ENCODE assay signal across 18 mouse cellular contexts in genomic region chr13:102655071-102655570, GRCm38 (mm10).
"Had no signal": no experiment of that assay in that cellular context is flagged by ENCODE, and none has a peak within 500 bp of the region (broad histone marks: within the 10 kb centered on the region; RNA-seq: fewer than 3 reads in every experiment).

No protein-coding gene starts in this region.

- H3K9me3 ChIP-seq: midbrain, embryonic 13.5 days; neural tube, embryonic 13.5 days; neural tube, embryonic 15.5 days had no signal

- H3K27me3 ChIP-seq: neural tube, embryonic 13.5 days; neural tube, embryonic 15.5 days had no signal

- H3K9ac ChIP-seq: lung, embryonic 14.5 days; midbrain, embryonic 13.5 days; neural tube, embryonic 13.5 days; neural tube, embryonic 15.5 days had no signal

- H3K4me1 ChIP-seq: midbrain, embryonic 13.5 days; neural tube, embryonic 13.5 days; neural tube, embryonic 15.5 days had no signal

- ATAC-seq: midbrain, embryonic 13.5 days; midbrain, embryonic 16.5 days had no signal

- H3K36me3 ChIP-seq: midbrain, embryonic 13.5 days; neural tube, embryonic 13.5 days; neural tube, embryonic 15.5 days had no signal

- H3K27ac ChIP-seq: midbrain, embryonic 13.5 days; neural tube, embryonic 13.5 days; neural tube, embryonic 15.5 days had no signal

- H3K4me2 ChIP-seq: lung, embryonic 14.5 days; midbrain, embryonic 11.5 days; midbrain, embryonic 13.5 days; neural tube, embryonic 13.5 days; neural tube, embryonic 15.5 days had no signal

- H3K4me3 ChIP-seq: midbrain, embryonic 13.5 days; myocyte; neural tube, embryonic 13.5 days; neural tube, embryonic 15.5 days had no signal

- DNase-seq: lung, adult 18-20 months; lung, embryonic 14.5 days; lung, postnatal 10 days; lung, postnatal 4 days; retina, postnatal 1 day; right cerebral cortex, adult 18-20 months; right cerebral cortex, postnatal 25 days; right cerebral cortex, postnatal 4 days; spleen, adult 18-20 months; thymus, adult 18-20 months; thymus, postnatal 14 days; thymus, postnatal 36 days had no signal
